Mouse (Mus musculus): Measurements from ENCODE around the gene D17Wsu92e. TPM values are rescaled to one million over a fixed set of nuclear protein-coding genes. Genes with fewer than 3 reads are reported as not detected.

The D17Wsu92e gene
- polyA plus RNA-seq, 1 experiment from 2014 or later, result 23.8 TPM

GRCm38 (mm10) chr17:27804156-27804690, 16.2 kb downstream of the D17Wsu92e start:
- H3K9me3 ChIP-seq (ENCODE audit: low read length), result no peaks in the 10 kb centered on the region
- 77% methylated on average over 7 of the region's 7 CpGs for WGBS (ENCODE audit: insufficient replicate concordance)
- DNase-seq (no peak), ATAC-seq (no peak)
- H3K4me3 ChIP-seq (ENCODE audit: low read depth, low read length), result no peak overlapping the region
- H3K36me3 ChIP-seq (replicated peaks; ENCODE audit: insufficient read depth, low read length), result no peaks in the 10 kb centered on the region; the same call in 1 of the 2 replicates
- no peaks in the 10 kb centered on the region for H3K27me3 ChIP-seq (ENCODE audit: insufficient read depth, low read length)
- no peak overlapping the region for H3K9ac ChIP-seq (replicated peaks)
- no peak overlapping the region for H3K27ac ChIP-seq (ENCODE audit: low read depth)
- no peak overlapping the region for H3K4me2 ChIP-seq (ENCODE audit: low read depth, low read length)
- no peak for TF ChIP-seq CTCF (IDR thresholded peaks at IDR 0.05; ENCODE audit: low read depth)
- no peak for TF ChIP-seq EP300 (IDR thresholded peaks at IDR 0.05; ENCODE audit: low read depth)
- H3K4me1 ChIP-seq (ENCODE audit: insufficient read depth), result peaks cover 35% of the 10 kb centered on the region

GRCm38 (mm10) chr17:27803752-27804151, 16.7 kb downstream of the D17Wsu92e start:
- Histone ChIP-seq H3K4me1 (ENCODE audit: insufficient read depth) (peaks cover 37% of the 10 kb centered on the region), H3K4me2 (ENCODE audit: low read depth, low read length) (no peak overlapping the region), H3K27me3 (ENCODE audit: insufficient read depth, low read length) (no peaks in the 10 kb centered on the region), H3K9ac (replicated peaks) (no peak overlapping the region), H3K27ac (ENCODE audit: low read depth) (no peak overlapping the region), H3K36me3 (replicated peaks; ENCODE audit: insufficient read depth, low read length) (no peaks in the 10 kb centered on the region; the same call in 1 of the 2 replicates), H3K4me3 (ENCODE audit: low read depth, low read length) (no peak overlapping the region), H3K9me3 (ENCODE audit: low read length) (no peaks in the 10 kb centered on the region)
- DNase-seq, result no peak
- ATAC-seq, result no peak
- WGBS (ENCODE audit: insufficient replicate concordance), result 65% methylated on average over 4 of the region's 4 CpGs
- peak; percentile 21; the same call in 1 of the 2 replicates for TF ChIP-seq CTCF (IDR thresholded peaks at IDR 0.05; ENCODE audit: low read depth)
- no peak for TF ChIP-seq EP300 (IDR thresholded peaks at IDR 0.05; ENCODE audit: low read depth)

GRCm38 (mm10) chr17:27800710-27801648, 19.5 kb downstream of the D17Wsu92e start:
- no peak overlapping the region for H3K9ac ChIP-seq (replicated peaks)
- WGBS (ENCODE audit: insufficient replicate concordance), result 52% methylated on average over 9 of the region's 9 CpGs
- no peaks in the 10 kb centered on the region for H3K27me3 ChIP-seq (ENCODE audit: insufficient read depth, low read length)
- no peak for ATAC-seq
- H3K4me2 ChIP-seq (ENCODE audit: low read depth, low read length), result no peak overlapping the region
- peak overlapping the region; percentile 53 for H3K27ac ChIP-seq (ENCODE audit: low read depth)
- no peaks in the 10 kb centered on the region for H3K36me3 ChIP-seq (replicated peaks; ENCODE audit: insufficient read depth, low read length)
- no peak overlapping the region for H3K4me3 ChIP-seq (ENCODE audit: low read depth, low read length)
- no peaks in the 10 kb centered on the region for H3K9me3 ChIP-seq (ENCODE audit: low read length)
- H3K4me1 ChIP-seq (ENCODE audit: insufficient read depth), result peaks cover 47% of the 10 kb centered on the region
- no peak for DNase-seq
- TF ChIP-seq EP300 (IDR thresholded peaks at IDR 0.05; ENCODE audit: low read depth) (no peak), CTCF (IDR thresholded peaks at IDR 0.05; ENCODE audit: low read depth) (peak; percentile 60)

GRCm38 (mm10) chr17:27799771-27800584, 20.5 kb downstream of the D17Wsu92e start:
- Histone ChIP-seq H3K4me2 (ENCODE audit: low read depth, low read length) (peak overlapping the region; percentile 31), H3K27ac (ENCODE audit: low read depth) (peak overlapping the region; percentile 80), H3K4me1 (ENCODE audit: insufficient read depth) (peaks cover 46% of the 10 kb centered on the region), H3K9me3 (ENCODE audit: low read length) (no peaks in the 10 kb centered on the region), H3K4me3 (ENCODE audit: low read depth, low read length) (no peak overlapping the region), H3K36me3 (replicated peaks; ENCODE audit: insufficient read depth, low read length) (no peaks in the 10 kb centered on the region), H3K27me3 (ENCODE audit: insufficient read depth, low read length) (no peaks in the 10 kb centered on the region), H3K9ac (replicated peaks) (no peak overlapping the region)
- peak; percentile 46 for ATAC-seq
- TF ChIP-seq CTCF (IDR thresholded peaks at IDR 0.05; ENCODE audit: low read depth) (0 out of 2 replicates have a peak, but pooled peaks have one; percentile 4), EP300 (IDR thresholded peaks at IDR 0.05; ENCODE audit: low read depth) (no peak)
- WGBS (ENCODE audit: insufficient replicate concordance), result 21% methylated on average over 16 of the region's 16 CpGs
- DNase-seq, result peak; percentile 39

- Histone ChIP-seq H3K36me3 (replicated peaks; ENCODE audit: insufficient read depth, low read length) (no peaks in the 10 kb centered on the region), H3K9me3 (ENCODE audit: low read length) (no peaks in the 10 kb centered on the region), H3K4me1 (ENCODE audit: insufficient read depth) (peaks cover 50% of the 10 kb centered on the region), H3K27me3 (ENCODE audit: insufficient read depth, low read length) (no peaks in the 10 kb centered on the region), H3K27ac (ENCODE audit: low read depth) (peak overlapping the region; percentile 78), H3K9ac (replicated peaks) (peak overlapping the region; percentile 23), H3K4me2 (ENCODE audit: low read depth, low read length) (peak overlapping the region; percentile 50), H3K4me3 (ENCODE audit: low read depth, low read length) (no peak overlapping the region)
- 26% methylated on average over 11 of the region's 11 CpGs for WGBS (ENCODE audit: insufficient replicate concordance)
- no peak for TF ChIP-seq EP300 (IDR thresholded peaks at IDR 0.05; ENCODE audit: low read depth)
- no peak for TF ChIP-seq CTCF (IDR thresholded peaks at IDR 0.05; ENCODE audit: low read depth)
- ATAC-seq (peak; percentile 39), DNase-seq (peak; percentile 44)
Measured at GRCm38 (mm10) chr17:27797341-27797872, 23.0 kb downstream of the D17Wsu92e start.
